Mouse (Mus musculus) layer of hippocampus, adult 2 months (tissue): ENCODE data around the gene Lats2. TPM values are rescaled to one million over a fixed set of nuclear protein-coding genes. Genes with fewer than 3 reads are reported as not detected.
"Not testable (repeated sequence)": the region's sequence is repeated elsewhere in the genome, so short reads cannot be mapped to it uniquely, and the experiment has no call there.

ENCODE experiments used
- DNase-seq, 2 experiments: peaks; one replicate each; pipeline ENCODE4 v3.0.0; 2022; ENCODE audit warnings: low spot score in 2 of 2
- H3K27ac ChIP-seq: fragments of 200-600 bp; 2 replicates; pipeline ENCODE4 v1.8.1; 2022
- H3K4me3 ChIP-seq: fragments of 200-600 bp; 2 replicates; pipeline ENCODE4 v1.8.1; 2022; ENCODE audit warnings: mild to moderate bottlenecking
- CTCF ChIP-seq: fragments of 200-600 bp; conservative IDR thresholded peaks from 2 replicates; pipeline ENCODE4 v1.8.1; 2022; ENCODE audit warnings: antibody characterized with exemption, mild to moderate bottlenecking, moderate library complexity
- microRNA-seq, 2 experiments: library from miRNA; unstranded; fragments of <30 nt; microRNA quantifications; one replicate each; pipeline ENCODE4 v1.2.0; 2021
- total RNA-seq, 2 experiments: library from RNA; stranded (reverse); gene quantifications; 2 replicates each; pipeline ENCODE4 v1.2.3; 2021

Lats2 gene
- total RNA-seq, 2 experiments from 2014 or later: 42.5 to 49.0 TPM

GRCm38 (mm10) chr14:57679523-57679922, 78.7 kb downstream of the Lats2 start:
- H3K27ac ChIP-seq: no peak overlapping the region
- TF ChIP-seq CTCF: no peak
- DNase-seq: no peak
- H3K4me3 ChIP-seq: no peak overlapping the region

DNA sequence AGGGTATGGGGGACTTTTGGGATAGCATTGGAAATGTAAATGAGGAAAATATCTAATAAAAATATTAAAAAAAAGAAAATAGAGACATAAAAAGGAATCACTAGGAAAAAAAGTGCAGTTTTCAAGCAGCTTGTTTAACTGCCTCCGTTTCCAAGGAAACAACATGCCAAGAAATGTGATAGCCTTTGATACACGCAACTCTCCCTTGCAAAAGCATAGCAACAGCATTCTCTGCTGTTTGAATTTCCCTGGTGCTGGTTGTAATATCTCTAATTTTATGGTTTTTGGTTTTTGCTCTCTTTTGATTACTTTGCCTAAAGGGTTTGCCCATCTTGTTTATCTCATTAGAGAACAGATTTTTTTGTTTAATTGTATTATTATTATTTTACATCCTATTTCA, 82.7 kb downstream of the Lats2 start:
- no peak for DNase-seq
- no peak overlapping the region for H3K27ac ChIP-seq
- peak; percentile 61 for TF ChIP-seq CTCF
- no peak overlapping the region for H3K4me3 ChIP-seq

GRCm38 (mm10) chr14:57665628-57665950, 92.6 kb downstream of the Lats2 start:
- no peak for TF ChIP-seq CTCF
- H3K4me3 ChIP-seq: peak overlapping the region; percentile 90
- no peak for DNase-seq
- peak overlapping the region; percentile 97 for H3K27ac ChIP-seq

DNA sequence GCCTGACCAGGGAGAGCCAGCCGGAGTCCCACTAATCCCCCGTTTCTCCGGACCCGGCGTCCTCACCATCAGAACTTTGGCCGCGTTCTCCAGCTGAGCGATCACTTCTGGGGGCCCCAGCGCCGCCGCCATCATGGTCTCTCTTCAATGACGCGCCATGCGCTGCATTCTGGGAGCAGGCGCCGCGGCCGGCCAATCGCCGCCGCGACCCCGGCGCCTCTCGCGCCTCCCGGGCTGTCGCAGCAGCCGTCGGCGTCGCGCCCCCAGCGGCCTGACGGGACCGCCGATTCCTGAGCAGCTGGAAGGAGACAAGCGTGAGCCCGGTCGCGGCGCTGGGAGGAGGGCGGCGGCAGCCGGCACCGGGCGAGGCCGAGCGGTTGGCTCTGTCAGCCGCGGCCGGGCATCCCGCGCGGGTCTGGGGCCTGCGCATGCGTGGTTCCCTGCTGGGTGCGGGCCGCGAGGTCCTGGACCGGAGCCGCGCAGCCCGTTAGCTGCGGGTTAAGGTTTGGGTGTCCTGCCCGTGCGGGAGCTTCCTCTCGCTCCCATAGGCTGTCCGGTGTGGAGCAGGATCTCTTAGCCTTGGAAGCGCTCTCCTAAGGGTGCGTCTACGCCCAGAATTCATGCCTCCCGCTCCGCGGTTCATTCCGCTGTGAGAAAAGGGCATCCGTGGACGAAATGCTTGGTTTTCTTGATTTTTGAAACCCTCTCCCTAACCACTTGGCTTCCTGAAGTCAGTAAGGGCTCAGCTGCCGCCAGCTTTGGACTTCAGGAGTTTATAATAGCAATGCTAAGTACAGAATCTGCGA, 93.2 kb downstream of the Lats2 start, which contains the start of gene Xpo4:
Gene Xpo4 (minus strand): TSS at position 609 of the 806 bp plus-strand sequence.
- Histone ChIP-seq H3K27ac (peak within 1 kb of the TSS; percentile 97), H3K4me3 (peak within 1 kb of the TSS; percentile 90)
- DNase-seq: peak; percentile 69 to 79
- TF ChIP-seq CTCF: peak; percentile 64

DNA sequence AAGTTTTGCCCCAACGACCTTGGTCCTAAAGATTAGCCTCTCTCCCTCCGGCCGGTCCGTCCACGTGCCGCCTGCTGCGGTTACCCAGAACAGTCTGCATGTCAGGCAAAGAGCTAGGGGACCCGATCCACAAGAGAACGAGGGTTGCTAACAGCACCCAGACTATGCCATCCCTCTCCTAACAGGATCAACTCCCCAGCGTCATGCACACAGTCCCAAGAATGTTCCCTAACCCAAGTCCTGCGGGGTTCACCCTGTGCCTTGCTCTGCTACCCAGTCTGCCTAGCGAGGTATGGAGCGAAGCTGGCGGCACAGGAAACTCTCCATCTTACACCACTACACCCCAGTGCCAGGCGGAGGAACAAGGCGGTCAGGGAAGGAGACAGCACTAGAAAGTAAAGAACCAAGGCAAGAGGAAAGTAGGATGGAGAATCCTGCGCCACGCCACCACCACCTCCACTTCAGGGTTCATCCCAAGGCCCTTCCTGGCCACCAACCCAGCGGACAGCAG, 93.8 kb downstream of the Lats2 start:
- no peak for DNase-seq
- Histone ChIP-seq H3K4me3 (peak overlapping the region; percentile 90), H3K27ac (peak overlapping the region; percentile 97)
- no peak for TF ChIP-seq CTCF

- no peak for DNase-seq
- Histone ChIP-seq H3K27ac (no peak overlapping the region), H3K4me3 (peak overlapping the region; percentile 90)
- no peak for TF ChIP-seq CTCF
These were observed 94.6 kb downstream of the Lats2 start for GRCm38 (mm10) chr14:57663630-57664029.

- no peak overlapping the region for H3K4me3 ChIP-seq
- H3K27ac ChIP-seq: no peak overlapping the region
- TF ChIP-seq CTCF: peak; percentile 58
- DNase-seq: no peak
These were observed 99.9 kb downstream of the Lats2 start for GRCm38 (mm10) chr14:57658301-57658700.

- Histone ChIP-seq H3K4me3 (no peak overlapping the region), H3K27ac (no peak overlapping the region)
- TF ChIP-seq CTCF: no peak
- no peak for DNase-seq
These were observed 100.7 kb downstream of the Lats2 start for GRCm38 (mm10) chr14:57657500-57657899.

DNA sequence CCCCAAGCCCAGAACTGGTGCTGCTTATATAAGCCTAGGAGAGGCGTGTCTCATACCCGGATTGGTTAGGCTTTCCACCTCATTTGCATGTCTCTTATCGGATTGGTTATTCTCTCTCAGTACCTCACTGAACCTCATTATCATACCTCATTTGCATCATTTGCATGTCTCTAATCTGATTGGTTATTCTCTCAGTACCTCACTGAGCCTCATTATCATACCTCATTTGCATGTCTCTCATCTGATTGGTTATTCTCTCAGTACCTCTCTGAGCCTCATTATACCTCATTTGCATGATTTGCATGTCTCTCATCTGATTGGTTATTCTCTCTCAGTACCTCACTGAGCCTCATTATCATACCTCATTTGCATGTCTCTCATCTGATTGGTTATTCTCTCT, 101.7 kb downstream of the Lats2 start:
- not testable (repeated sequence) for H3K27ac ChIP-seq, H3K4me3 ChIP-seq, DNase-seq

- Histone ChIP-seq H3K27ac (no peak overlapping the region), H3K4me3 (no peak overlapping the region)
- peak; percentile 61 for TF ChIP-seq CTCF
- DNase-seq: no peak
These were observed 108.7 kb downstream of the Lats2 start for GRCm38 (mm10) chr14:57649501-57649900.

DNA sequence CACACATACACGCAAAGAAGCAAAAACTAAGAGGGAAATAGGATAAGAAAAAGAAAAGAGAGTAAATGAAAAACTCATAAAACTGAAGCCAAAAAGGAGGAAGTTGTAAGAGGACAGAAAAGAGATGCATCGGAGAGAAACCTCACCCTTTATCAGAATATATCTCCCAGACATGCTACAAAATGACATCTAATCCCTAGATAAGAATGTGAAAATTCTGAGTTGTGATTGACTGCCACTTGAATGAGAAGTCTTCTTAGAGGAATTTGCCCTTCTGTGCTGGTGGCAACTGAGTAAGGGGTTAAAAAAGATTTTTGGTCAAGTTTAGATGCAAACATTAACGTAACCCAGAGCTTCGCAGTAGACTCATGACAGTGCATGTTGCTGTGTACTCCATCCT, 112.0 kb downstream of the Lats2 start:
- no peak for TF ChIP-seq CTCF
- H3K4me3 ChIP-seq: no peak overlapping the region
- no peak for DNase-seq

More for the DNA sequence above, 112.0 kb downstream of the Lats2 start:
- H3K27ac ChIP-seq: no peak overlapping the region

Small RNA genes within 50 kb of the gene (microRNA-seq; reads per million reads assigned to microRNA genes)
- 2.2 to 2.9 reads per million in 2 experiments for gene Mir3077

Other genes with a start within 250 kb of the Lats2 start
- gene Il17d, start 233.6 kb downstream of the Lats2 start, total RNA-seq: 10 to 100 TPM; 11.2 to 12.3 TPM
- gene Eef1akmt1, start 186.8 kb downstream of the Lats2 start, total RNA-seq: 10 to 100 TPM; 30.9 to 33.4 TPM
- gene Xpo4, start 93.0 kb downstream of the Lats2 start, total RNA-seq: 10 to 100 TPM; 14.4 to 15.0 TPM
- 1 to 10 TPM in 1 of 2 experiments, under 1 TPM in 1; 0.32 to 3.1 TPM for gene Gm49361, start 12.3 kb downstream of the Lats2 start, total RNA-seq
- gene Sap18, start 39.8 kb upstream of the Lats2 start, total RNA-seq: 10 to 100 TPM; 47.7 to 67.6 TPM
- gene Ska3, start 67.8 kb upstream of the Lats2 start, total RNA-seq: 1 to 10 TPM in 1 of 2 experiments, under 1 TPM in 1; 0.97 to 1.3 TPM
- gene Mrpl57, start 67.8 kb upstream of the Lats2 start, total RNA-seq: 10 to 100 TPM; 67.4 to 75.9 TPM
- 10 to 100 TPM; 40.0 to 41.7 TPM for gene Zdhhc20, start 131.9 kb upstream of the Lats2 start, total RNA-seq
- gene Micu2, start 240.9 kb upstream of the Lats2 start, total RNA-seq: 10 to 100 TPM; 24.9 to 25.3 TPM